Mouse (Mus musculus) lung, adult 2 months (tissue): Measurements from ENCODE around the gene Shank3. TPM values are rescaled to one million over a fixed set of nuclear protein-coding genes. Genes with fewer than 3 reads are reported as not detected.

Experiments used
- DNase-seq: peaks from one replicate; pipeline ENCODE4 v3.0.0; 2022
- H3K4me1 ChIP-seq: fragments of 200-500 bp; 2 replicates; pipeline ENCODE4 v1.6.1; 2011; ENCODE audit warnings: low read length; ENCODE audit not compliant: control insufficient read depth, insufficient read depth
- H3K4me3 ChIP-seq: fragments of 200-500 bp; replicated peaks from 2 replicates; pipeline ENCODE3; 2011; ENCODE audit warnings: low read depth, mild to moderate bottlenecking, control low read depth, low read length; ENCODE audit errors: extremely low read depth
- CTCF ChIP-seq: fragments of 200-500 bp; IDR thresholded peaks from 2 replicates; pipeline ENCODE4 v1.5.1; 2011; ENCODE audit warnings: mild to moderate bottlenecking, low read length, control low read depth; ENCODE audit not compliant: insufficient read depth
- POLR2A ChIP-seq: fragments of 200-500 bp; IDR thresholded peaks from 2 replicates; pipeline ENCODE4 v1.6.1; 2011; ENCODE audit warnings: low read depth, mild to moderate bottlenecking, control low read depth, low read length, borderline replicate concordance; ENCODE audit errors: extremely low read depth
- WGBS: fragments of 180-500 bp; shearing (Covaris S2); methylation state at CpG from one replicate; pipeline ENCODE4 v1.1.7; 2018; 5-methylcytosine and 5-hydroxymethylcytosine counted together
- polyA plus RNA-seq: library from polyadenylated mRNA; depleted of rRNA; stranded (reverse); fragments of >200 nt; gene quantifications from 2 replicates; pipeline ENCODE4 v1.2.3, GENCODE M21; 2012

Gene Shank3
- polyA plus RNA-seq, 1 experiment = 103 TPM

DNA sequence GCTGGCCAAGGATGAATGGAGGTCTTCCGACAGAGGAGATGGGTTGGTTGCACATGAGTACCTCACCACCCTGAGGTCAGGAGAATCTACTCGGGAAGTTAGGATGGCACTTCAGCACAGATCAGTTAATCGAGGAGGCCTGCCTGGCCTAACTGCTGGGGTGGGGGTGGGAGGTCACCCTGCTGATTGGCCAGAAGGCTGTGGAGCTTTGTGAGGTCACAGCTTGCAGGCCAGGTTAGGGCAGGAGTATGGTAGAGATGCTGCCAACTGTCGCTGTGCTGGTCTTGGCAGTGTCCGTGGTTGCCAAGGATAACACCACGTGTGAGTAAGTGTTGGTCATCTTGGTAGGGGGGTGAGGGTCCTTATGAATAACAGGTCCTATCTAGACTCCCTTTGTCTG, 68.7 kb downstream of the Shank3 start, which contains the start of gene Acr:
Gene Acr (plus strand): TSS at position 213 of the 400 bp plus-strand sequence.
- Histone ChIP-seq H3K4me3 (no peak within 1 kb of the TSS), H3K4me1 (no peaks in the 10 kb centered on the region)
- 82% methylated on average over 6 of the region's 6 CpGs for WGBS
- no peak for DNase-seq
- TF ChIP-seq POLR2A (no peak), CTCF (no peak)

DNA sequence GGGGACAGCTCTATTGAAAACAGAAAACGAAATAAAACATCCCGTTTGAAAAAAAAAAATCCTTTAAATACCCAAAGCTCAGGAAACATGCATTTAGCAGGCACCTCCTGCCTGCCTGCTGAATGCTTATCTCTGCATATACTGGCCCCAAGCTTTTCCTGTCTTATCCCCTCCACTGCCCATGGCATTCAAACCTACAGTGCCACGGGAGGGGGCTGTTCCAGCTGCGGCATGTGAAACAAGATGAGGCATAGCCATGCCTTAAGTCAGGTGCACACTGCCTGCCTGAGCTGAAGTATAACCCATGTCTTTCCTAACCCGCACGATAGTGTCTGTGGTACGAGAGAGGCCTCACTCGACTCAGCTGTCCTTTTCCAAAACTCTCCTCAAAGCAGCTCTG, 72.7 kb downstream of the Shank3 start:
- Histone ChIP-seq H3K4me3 (no peak overlapping the region), H3K4me1 (no peaks in the 10 kb centered on the region)
- TF ChIP-seq CTCF = no peak
- TF ChIP-seq POLR2A = no peak
- WGBS = 47% methylated on average over 8 of the region's 8 CpGs
- no peak for DNase-seq

DNA sequence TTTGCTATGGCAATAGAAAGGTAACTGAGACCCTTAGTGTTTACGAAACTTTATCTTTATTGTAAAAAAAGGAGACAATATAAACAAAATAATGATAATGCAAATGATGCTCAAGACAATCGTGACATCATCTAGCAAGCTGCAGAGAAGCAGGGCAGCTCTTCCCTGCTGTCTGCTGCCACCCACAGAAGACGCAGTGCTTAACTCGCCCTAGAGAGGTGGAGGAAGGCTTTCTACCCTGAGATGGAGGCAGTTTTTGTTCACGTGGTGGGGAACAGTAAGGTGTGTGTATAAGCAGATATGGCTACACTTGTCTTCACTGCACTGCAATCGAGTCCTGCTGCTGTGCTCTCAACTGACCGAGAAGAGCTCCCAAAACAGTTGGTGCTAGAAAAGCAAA, 83.1 kb downstream of the Shank3 start:
- Histone ChIP-seq H3K4me1 (no peaks in the 10 kb centered on the region), H3K4me3 (no peak overlapping the region)
- TF ChIP-seq CTCF = no peak
- TF ChIP-seq POLR2A = no peak
- WGBS = 83% methylated on average over 7 of the region's 7 CpGs
- no peak for DNase-seq

DNA sequence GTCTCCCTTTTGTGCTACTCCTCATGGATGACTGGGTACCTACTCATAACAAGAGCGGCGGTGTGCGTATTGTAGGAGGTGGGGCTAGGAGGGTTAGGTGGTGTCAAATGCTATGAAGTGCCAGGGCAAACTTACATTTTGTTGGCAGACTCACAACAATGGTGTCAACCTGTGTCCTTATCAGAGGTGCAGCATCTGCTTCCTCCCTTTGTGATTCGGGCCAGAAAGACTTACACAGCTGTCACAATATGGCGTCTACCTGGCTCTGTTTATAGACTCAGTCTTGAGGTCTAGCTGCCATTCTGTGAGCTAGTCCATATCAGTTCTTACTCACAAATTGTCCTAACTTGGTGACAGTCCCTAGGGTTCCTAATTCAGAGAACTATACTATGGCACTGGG, 85.7 kb downstream of the Shank3 start:
- TF ChIP-seq POLR2A (no peak), CTCF (no peak)
- WGBS = 54% methylated on average over 5 of the region's 5 CpGs

DNA sequence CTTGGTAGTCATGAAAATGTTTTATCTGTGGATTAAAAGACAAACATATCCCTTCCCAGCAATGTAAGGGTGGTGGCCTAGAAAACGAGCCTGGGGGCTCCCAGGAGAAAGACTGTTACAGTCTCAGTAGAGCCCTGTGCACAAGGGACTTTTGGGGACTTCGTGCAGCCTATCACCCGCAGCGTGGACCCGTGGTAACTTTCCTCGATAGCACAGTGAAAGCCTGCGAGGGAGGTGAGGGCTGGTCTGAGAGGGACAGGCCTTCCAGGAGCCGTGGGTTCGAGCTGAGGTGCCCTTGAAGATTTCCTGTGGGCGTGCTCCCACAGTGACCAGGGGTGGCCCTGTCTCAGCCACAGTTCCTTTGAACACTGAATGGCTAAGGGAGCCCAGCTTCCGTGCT, 86.2 kb downstream of the Shank3 start:
- H3K4me1 ChIP-seq = no peaks in the 10 kb centered on the region
- WGBS = 75% methylated on average over 11 of the region's 11 CpGs
- TF ChIP-seq POLR2A (no peak), CTCF (no peak)
- DNase-seq = no peak
- no peak overlapping the region for H3K4me3 ChIP-seq

More for the DNA sequence above, 85.7 kb downstream of the Shank3 start:
- Histone ChIP-seq H3K4me3 (no peak overlapping the region), H3K4me1 (no peaks in the 10 kb centered on the region)
- no peak for DNase-seq

DNA sequence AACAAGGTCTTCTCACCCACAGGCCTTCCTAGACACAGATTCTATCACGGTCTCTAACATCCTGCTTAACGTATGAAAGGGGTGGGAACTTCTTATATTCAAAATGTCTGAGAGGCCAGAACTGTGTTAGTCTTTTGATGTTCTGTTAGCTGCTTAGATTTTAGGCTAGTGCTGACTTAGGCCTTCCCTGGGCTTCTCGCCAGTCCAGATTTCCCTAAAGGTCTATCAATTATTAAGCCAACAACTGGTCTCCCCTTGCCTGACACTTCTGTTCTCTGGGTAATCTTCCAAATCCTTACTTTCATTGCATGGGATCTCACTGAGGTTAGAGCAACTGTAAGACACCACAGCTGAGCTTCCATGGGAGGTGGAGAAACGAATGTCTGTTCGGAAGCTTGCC, 89.7 kb downstream of the Shank3 start:
- WGBS = 78% methylated on average over 5 of the region's 5 CpGs
- no peak for DNase-seq
- Histone ChIP-seq H3K4me1 (peaks cover 4% of the 10 kb centered on the region), H3K4me3 (no peak overlapping the region)
- TF ChIP-seq CTCF = no peak
- TF ChIP-seq POLR2A = no peak

DNA sequence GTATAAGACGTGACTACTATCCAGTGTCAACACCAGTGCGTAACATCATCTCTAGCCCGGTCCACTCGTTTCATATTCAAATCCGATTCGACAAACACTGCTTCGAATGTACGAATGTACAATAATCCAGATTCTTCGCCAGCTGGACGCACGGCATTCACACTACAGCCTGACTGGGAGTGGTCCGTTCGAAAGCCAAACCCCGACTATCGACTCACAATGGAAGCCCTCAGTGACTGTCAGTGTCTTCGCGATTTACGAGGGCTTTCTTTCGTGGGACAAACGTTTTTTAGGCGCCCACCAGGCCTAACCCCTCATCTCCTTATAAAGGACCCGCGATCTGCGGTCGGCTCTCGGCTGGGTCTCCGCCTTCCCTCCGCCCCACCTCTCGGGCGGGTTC, 91.9 kb downstream of the Shank3 start:
- H3K4me3 ChIP-seq = peak overlapping the region; percentile 90
- 2% methylated on average over 30 of the region's 30 CpGs for WGBS
- TF ChIP-seq CTCF = no peak
- no peak for TF ChIP-seq POLR2A
- no peak for DNase-seq
- H3K4me1 ChIP-seq = peaks cover 4% of the 10 kb centered on the region

DNA sequence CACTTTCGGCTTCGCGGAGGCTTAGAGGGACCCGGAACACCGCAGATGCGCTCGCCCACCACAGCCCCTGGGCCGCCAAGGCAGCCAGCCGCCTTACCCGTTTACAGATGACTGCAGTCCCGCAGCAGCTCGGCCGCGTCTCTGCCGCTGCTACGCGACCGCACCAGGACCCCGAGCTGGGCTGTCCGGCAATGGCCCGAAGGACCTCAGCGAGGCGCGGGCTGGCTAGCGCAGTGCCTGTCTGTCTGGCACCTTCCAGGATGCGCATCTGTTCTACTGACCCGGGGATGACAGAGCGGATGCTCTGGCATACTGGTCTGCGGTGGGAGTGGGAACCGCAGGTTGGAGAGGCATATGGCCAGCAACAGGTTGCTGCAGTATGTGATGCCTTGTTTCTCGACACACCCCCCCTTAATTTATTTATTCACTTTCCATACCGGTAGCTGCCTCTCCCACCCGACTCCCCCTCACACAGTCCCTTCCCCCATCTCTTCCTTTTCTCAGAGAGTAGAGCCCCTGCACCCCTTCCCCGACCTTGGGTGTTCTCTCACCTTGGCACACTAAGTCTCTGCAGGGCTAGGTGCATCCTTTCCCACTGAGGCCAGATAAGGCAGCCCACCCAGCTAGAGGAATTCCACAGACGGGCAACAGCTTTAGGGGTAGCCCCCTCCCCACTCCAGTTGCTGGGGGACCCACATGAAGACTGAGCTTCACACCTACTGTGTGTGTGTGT, 92.5 kb downstream of the Shank3 start, which contains the start of gene Rabl2:
Gene Rabl2 (minus strand): TSS at position 201 of the 733 bp plus-strand sequence.
- Histone ChIP-seq H3K4me3 (peak within 1 kb of the TSS; percentile 90), H3K4me1 (peaks cover 4% of the 10 kb centered on the region)
- peak; percentile 77 for DNase-seq
- TF ChIP-seq CTCF = no peak
- peak; percentile 56; the same call in 1 of the 2 replicates for TF ChIP-seq POLR2A
- WGBS = under 1% methylated on average over 35 of the region's 35 CpGs

DNA sequence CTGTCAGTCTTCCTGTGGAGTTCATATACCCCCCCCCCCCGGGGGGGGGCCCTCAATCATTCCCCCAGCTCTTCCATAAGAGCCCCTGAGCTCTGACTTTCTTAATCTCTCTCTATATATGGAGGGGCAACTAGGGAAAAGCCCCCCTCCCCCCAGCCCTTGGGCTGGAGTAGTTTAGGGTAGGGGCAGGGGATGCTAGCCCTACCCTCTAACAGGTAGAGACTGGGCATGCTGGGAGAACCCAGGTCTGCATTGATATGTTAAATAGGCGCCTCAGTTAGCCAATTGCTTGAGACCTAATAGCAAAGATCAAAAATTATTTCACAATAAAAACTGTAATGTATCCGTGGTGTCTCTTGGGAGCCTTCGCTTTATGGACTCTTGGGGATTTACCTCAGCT, 93.1 kb downstream of the Shank3 start:
- Histone ChIP-seq H3K4me1 (peaks cover 4% of the 10 kb centered on the region), H3K4me3 (no peak overlapping the region)
- no peak for TF ChIP-seq POLR2A
- no peak for TF ChIP-seq CTCF
- no peak for DNase-seq
- 46% methylated on average over 4 of the region's 4 CpGs for WGBS
